ENCODE assay signal across 8 mouse cellular contexts in the genomic region with DNA sequence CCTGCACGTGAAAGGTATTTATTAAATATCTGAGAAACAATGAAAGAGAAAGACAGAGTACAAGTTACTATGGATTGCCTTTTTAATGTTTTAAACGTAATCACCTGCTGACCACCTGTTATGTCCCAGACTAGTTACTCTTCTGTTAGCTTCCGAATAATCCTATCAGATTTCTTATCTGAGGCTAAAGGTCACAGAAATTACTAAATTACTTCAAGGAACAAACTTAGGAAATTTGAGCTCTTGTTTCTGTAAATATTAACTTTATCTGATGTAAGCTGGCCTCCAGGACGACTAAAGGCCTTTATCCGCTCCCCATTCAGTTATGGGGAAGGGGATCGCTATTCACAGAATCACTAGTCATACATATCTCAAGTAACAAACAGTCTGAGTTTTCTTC. TPM values are rescaled to one million over a fixed set of nuclear protein-coding genes. Genes with fewer than 3 reads are reported as not detected.
A peak's percentile ranks its signal among the peaks of the same experiment; 100 is the strongest.
DNase-seq lines count a peak whose midpoint lies in the region; ATAC-seq lines count a peak whose summit lies in the region.

No protein-coding gene starts in this region.

- no peaks in the 10 kb centered on the region for H3K27me3 ChIP-seq in kidney, embryonic 15.5 days
- no peaks in the 10 kb centered on the region for H3K27me3 ChIP-seq in hindbrain, embryonic 13.5 days
- no peaks in the 10 kb centered on the region for H3K27me3 ChIP-seq in midbrain, embryonic 12.5 days

- DNase-seq in kidney, postnatal 25 days = no peak
- DNase-seq in layer of hippocampus, adult 8-10 months (ENCODE audit: low spot score in 2 of 2) = no peak
- no peak for DNase-seq in right cerebral cortex, postnatal 10 days (ENCODE audit: low spot score in 2 of 2)
- no peak for DNase-seq in urinary bladder, adult 18-20 months (ENCODE audit: low spot score in 2 of 2)

- H3K9me3 ChIP-seq in kidney, embryonic 15.5 days (replicated peaks) = no peaks in the 10 kb centered on the region
- no peaks in the 10 kb centered on the region for H3K9me3 ChIP-seq in hindbrain, embryonic 13.5 days
- no peaks in the 10 kb centered on the region for H3K9me3 ChIP-seq in midbrain, embryonic 12.5 days

- ATAC-seq in kidney, embryonic 15.5 days (replicated peaks; ENCODE audit: low FRiP score) = no peak
- ATAC-seq in hindbrain, embryonic 13.5 days (ENCODE audit: low FRiP score) = no peak
- no peak for ATAC-seq in midbrain, embryonic 12.5 days (ENCODE audit: low FRiP score, low read depth)

- H3K27ac ChIP-seq in kidney, embryonic 15.5 days = peak overlapping the region; percentile 99
- H3K27ac ChIP-seq in brown adipose tissue, adult 24 weeks (replicated peaks; ENCODE audit: low read depth, low read length) = peak overlapping the region; percentile 84; the same call in 1 of the 2 replicates
- no peak overlapping the region for H3K27ac ChIP-seq in hindbrain, embryonic 13.5 days
- H3K27ac ChIP-seq in midbrain, embryonic 12.5 days (replicated peaks) = no peak overlapping the region

- H3K4me2 ChIP-seq in kidney, embryonic 15.5 days = peak overlapping the region; percentile 72
- H3K4me2 ChIP-seq in hindbrain, embryonic 13.5 days = peak overlapping the region; percentile 87
- peak overlapping the region; percentile 78 for H3K4me2 ChIP-seq in midbrain, embryonic 12.5 days (replicated peaks)

- peak overlapping the region; percentile 92 for H3K9ac ChIP-seq in kidney, embryonic 15.5 days
- peak overlapping the region; percentile 96 for H3K9ac ChIP-seq in hindbrain, embryonic 13.5 days
- peak overlapping the region; percentile 69 for H3K9ac ChIP-seq in midbrain, embryonic 12.5 days (replicated peaks)

- 34% methylated on average over 6 of the region's 6 CpGs for WGBS in kidney, embryonic 15.5 days
- WGBS in hindbrain, embryonic 13.5 days = 52% methylated on average over 6 of the region's 6 CpGs
- 51% methylated on average over 6 of the region's 6 CpGs for WGBS in midbrain, embryonic 12.5 days

- H3K4me3 ChIP-seq in kidney, embryonic 15.5 days (replicated peaks) = peak overlapping the region; percentile 73
- peak overlapping the region; percentile 70 for H3K4me3 ChIP-seq in brown adipose tissue, adult 24 weeks (ENCODE audit: insufficient read depth, low read depth, low read length)
- peak overlapping the region; percentile 87 for H3K4me3 ChIP-seq in hindbrain, embryonic 13.5 days
- H3K4me3 ChIP-seq in midbrain, embryonic 12.5 days = peak overlapping the region; percentile 89

- no peaks in the 10 kb centered on the region for H3K36me3 ChIP-seq in kidney, embryonic 15.5 days
- no peaks in the 10 kb centered on the region for H3K36me3 ChIP-seq in hindbrain, embryonic 13.5 days
- no peaks in the 10 kb centered on the region for H3K36me3 ChIP-seq in midbrain, embryonic 12.5 days

- H3K4me1 ChIP-seq in kidney, embryonic 15.5 days = peaks cover 29% of the 10 kb centered on the region
- H3K4me1 ChIP-seq in brown adipose tissue, adult 24 weeks (ENCODE audit: control insufficient read depth, insufficient read depth, insufficient read length, low read length) = peaks cover 15% of the 10 kb centered on the region; the same call in 1 of the 2 replicates
- peaks cover 52% of the 10 kb centered on the region for H3K4me1 ChIP-seq in hindbrain, embryonic 13.5 days (replicated peaks)
- H3K4me1 ChIP-seq in midbrain, embryonic 12.5 days = peaks cover 26% of the 10 kb centered on the region

RNA-seq across cellular contexts. Expression of a gene that starts 1.1 kb away (rescaled TPM):
- 61.9 and 62.2 TPM in 2 replicates for polyA plus RNA-seq in kidney, embryonic 15.5 days (2015; fragmentation: Nextera tagmentation; extraction: Ambion mirVana)
- 22.8 and 26.4 TPM in 2 replicates for polyA plus RNA-seq in brown adipose tissue, adult 24 weeks (2012; ENCODE audit: insufficient read depth, insufficient read length, missing spikeins)
- polyA plus RNA-seq in hindbrain, embryonic 13.5 days (2015; fragmentation: Nextera tagmentation; extraction: Ambion mirVana) = 56.8 and 57.3 TPM in 2 replicates
- 55.1 and 62.8 TPM in 2 replicates for polyA plus RNA-seq in midbrain, embryonic 12.5 days (2016; fragmentation: Nextera tagmentation; extraction: Ambion mirVana)
- total RNA-seq in layer of hippocampus, adult 8-10 months (2022) = 10 to 100 TPM; 25.4 to 35.3 (median 27.7) TPM

RNA-seq across cellular contexts. Expression of a gene that starts 1.3 kb away (rescaled TPM):
- polyA plus RNA-seq in kidney, embryonic 15.5 days (2015; fragmentation: Nextera tagmentation; extraction: Ambion mirVana) = 29.1 and 34.7 TPM in 2 replicates
- polyA plus RNA-seq in brown adipose tissue, adult 24 weeks (2012; ENCODE audit: insufficient read depth, insufficient read length, missing spikeins) = 29.0 and 31.7 TPM in 2 replicates
- 35.4 and 40.9 TPM in 2 replicates for polyA plus RNA-seq in hindbrain, embryonic 13.5 days (2015; fragmentation: Nextera tagmentation; extraction: Ambion mirVana)
- 51.7 and 58.0 TPM in 2 replicates for polyA plus RNA-seq in midbrain, embryonic 12.5 days (2016; fragmentation: Nextera tagmentation; extraction: Ambion mirVana)
- 10 to 100 TPM; 37.0 to 40.7 (median 37.7) TPM for total RNA-seq in layer of hippocampus, adult 8-10 months (2022)

Comparison
In these comparisons a context has a peak if more than half of its experiments do, and no peak if none do; other contexts are left out.
1. H3K27ac ChIP-seq: peak in kidney, embryonic 15.5 days (single experiment) and brown adipose tissue, adult 24 weeks (single experiment); none in hindbrain, embryonic 13.5 days (single experiment) and midbrain, embryonic 12.5 days (single experiment).
2. Peak in every context shown above with its lines, with median percentiles within 50 percentile points of each other: H3K4me2 ChIP-seq, H3K4me3 ChIP-seq and H3K9ac ChIP-seq.